Mouse (Mus musculus): ENCODE results near the gene Gm21983.

GRCm38 (mm10) chr7:27227676-27228075, 46.8 kb upstream of the Gm21983 start:
- TF ChIP-seq POLR2A (IDR thresholded peaks at IDR 0.05; ENCODE audit: borderline replicate concordance, low read depth, low read length) (no peak), CTCF (IDR thresholded peaks at IDR 0.05; ENCODE audit: low read depth, low read length) (no peak)
